Mouse (Mus musculus) kidney, postnatal 0 days (tissue): ENCODE measurements around the gene 4933430I17Rik. TPM values are rescaled to one million over a fixed set of nuclear protein-coding genes. Genes with fewer than 3 reads are reported as not detected.

ENCODE experiments used
- ATAC-seq: fragments of 200-750 bp; cut with Nextera tagmentation; replicated peaks from 2 replicates; pipeline ENCODE4 v1.8.0; 2017; ENCODE audit warnings: low read depth, moderate number of reproducible peaks, moderate TSS enrichment, moderate library complexity; ENCODE audit not compliant: low FRiP score
- DNase-seq: peaks from one replicate; pipeline ENCODE4 v3.0.0-alpha.2; 2016; ENCODE audit warnings: low spot score
- H3K27ac ChIP-seq: fragments of 300-500 bp; sonication (generic); 2 replicates; pipeline ENCODE4 v1.5.1; 2014; ENCODE audit warnings: mild to moderate bottlenecking
- H3K27me3 ChIP-seq: fragments of 300-500 bp; sonication (generic); 2 replicates; pipeline ENCODE4 v1.6.1; 2014; ENCODE audit warnings: low read length, mixed read lengths; ENCODE audit not compliant: insufficient read depth
- H3K36me3 ChIP-seq: fragments of 300-500 bp; sonication (generic); 2 replicates; pipeline ENCODE4 v1.6.1; 2014; ENCODE audit warnings: low read length, mixed read lengths; ENCODE audit not compliant: insufficient read depth
- H3K4me1 ChIP-seq: fragments of 300-500 bp; sonication (generic); replicated peaks from 2 replicates; pipeline ENCODE4 v1.6.1; 2014; ENCODE audit warnings: antibody characterized with exemption, low read length, mixed read lengths; ENCODE audit not compliant: insufficient read depth
- H3K4me2 ChIP-seq: fragments of 300-500 bp; sonication (generic); 2 replicates; pipeline ENCODE4 v1.6.1; 2014; ENCODE audit warnings: mild to moderate bottlenecking, low read length, moderate library complexity, mixed read lengths
- H3K4me3 ChIP-seq: fragments of 300-500 bp; sonication (generic); replicated peaks from 2 replicates; pipeline ENCODE4 v1.5.1; 2014; ENCODE audit warnings: low read depth, low read length
- H3K9ac ChIP-seq: fragments of 300-500 bp; sonication (generic); 2 replicates; pipeline ENCODE4 v1.6.1; 2014; ENCODE audit warnings: low read depth, low read length
- H3K9me3 ChIP-seq: fragments of 300-500 bp; sonication (generic); replicated peaks from 2 replicates; pipeline ENCODE4 v1.6.1; 2016; ENCODE audit warnings: low read length, inconsistent platforms, mixed read lengths
- CTCF ChIP-seq: IDR thresholded peaks from 2 replicates; pipeline ENCODE4 v1.5.1; 2016; ENCODE audit warnings: antibody characterized with exemption, low read depth, mild to moderate bottlenecking, moderate library complexity
- WGBS: fragments of 180-500 bp; shearing (Covaris S2); extraction: QIAGEN DNeasy Blood & Tissue Kit; methylation state at CpG from one replicate; pipeline ENCODE4 v1.1.7; 2014; 5-methylcytosine and 5-hydroxymethylcytosine counted together
- polyA plus RNA-seq: library from polyadenylated mRNA; unstranded; fragments of >200 nt; fragmentation: Nextera tagmentation; extraction: Ambion mirVana; gene quantifications from 2 replicates; pipeline ENCODE4 v1.2.1, GENCODE M21; 2015

The 4933430I17Rik gene
- polyA plus RNA-seq, 1 experiment from 2014 or later: 0.45 TPM

- peak; percentile 97 for DNase-seq
- WGBS: 1% methylated on average over 38 of the region's 38 CpGs
- ATAC-seq: peak; percentile 94
Observed at GRCm38 (mm10) chr4:62501964-62502732, 23.0 kb upstream of the 4933430I17Rik start.

GRCm38 (mm10) chr4:62502969-62503368, 22.2 kb upstream of the 4933430I17Rik start:
- H3K27me3 ChIP-seq: no peaks in the 10 kb centered on the region
- peaks cover 11% of the 10 kb centered on the region; the same call in 1 of the 2 replicates for H3K36me3 ChIP-seq
- no peak overlapping the region for H3K4me2 ChIP-seq
- peak overlapping the region; percentile 83; the same call in 1 of the 2 replicates for H3K27ac ChIP-seq
- no peak overlapping the region for H3K9ac ChIP-seq
- TF ChIP-seq CTCF: no peak
- H3K9me3 ChIP-seq: no peaks in the 10 kb centered on the region
- H3K4me1 ChIP-seq: peaks cover 8% of the 10 kb centered on the region; the same call in 1 of the 2 replicates
- 62% methylated on average over 7 of the region's 7 CpGs for WGBS
- no peak overlapping the region for H3K4me3 ChIP-seq
- no peak for DNase-seq
- no peak for ATAC-seq

More at GRCm38 (mm10) chr4:62501964-62502732, 23.0 kb upstream of the 4933430I17Rik start:
- no peaks in the 10 kb centered on the region for H3K9me3 ChIP-seq
- peak overlapping the region; percentile 88 for H3K9ac ChIP-seq
- H3K27ac ChIP-seq: peak overlapping the region; percentile 83
- H3K4me3 ChIP-seq: peak overlapping the region; percentile 86
- H3K4me2 ChIP-seq: peak overlapping the region; percentile 86
- no peak for TF ChIP-seq CTCF
- peaks cover 11% of the 10 kb centered on the region; the same call in 1 of the 2 replicates for H3K36me3 ChIP-seq
- H3K4me1 ChIP-seq: peaks cover 8% of the 10 kb centered on the region; the same call in 1 of the 2 replicates
- H3K27me3 ChIP-seq: no peaks in the 10 kb centered on the region

- ATAC-seq: no peak
- no peaks in the 10 kb centered on the region for H3K9me3 ChIP-seq
- WGBS: 74% methylated on average over 3 of the region's 3 CpGs
Observed at GRCm38 (mm10) chr4:62503374-62503970, 21.7 kb upstream of the 4933430I17Rik start, which contains the start of gene Hdhd3. Hdhd3 (minus strand) TSS chr4:62503467.

GRCm38 (mm10) chr4:62505991-62506390, 19.2 kb upstream of the 4933430I17Rik start:
- Histone ChIP-seq H3K36me3 (peaks cover 19% of the 10 kb centered on the region), H3K4me1 (peaks cover 8% of the 10 kb centered on the region; the same call in 1 of the 2 replicates), H3K27ac (no peak overlapping the region), H3K27me3 (no peaks in the 10 kb centered on the region), H3K4me3 (no peak overlapping the region), H3K4me2 (no peak overlapping the region), H3K9me3 (no peaks in the 10 kb centered on the region), H3K9ac (no peak overlapping the region)
- DNase-seq (no peak), ATAC-seq (no peak)
- TF ChIP-seq CTCF: no peak
- WGBS: 79% methylated on average over 3 of the region's 3 CpGs

More at GRCm38 (mm10) chr4:62503374-62503970, 21.7 kb upstream of the 4933430I17Rik start, which contains the start of gene Hdhd3:
- H3K27me3 ChIP-seq: no peaks in the 10 kb centered on the region
- H3K4me2 ChIP-seq: peak within 1 kb of the TSS; percentile 86
- no peak for TF ChIP-seq CTCF
- DNase-seq: no peak
- peak within 1 kb of the TSS; percentile 88 for H3K9ac ChIP-seq
- peaks cover 11% of the 10 kb centered on the region; the same call in 1 of the 2 replicates for H3K36me3 ChIP-seq
- H3K27ac ChIP-seq: peak within 1 kb of the TSS; percentile 83
- peaks cover 8% of the 10 kb centered on the region; the same call in 1 of the 2 replicates for H3K4me1 ChIP-seq
- peak within 1 kb of the TSS; percentile 86 for H3K4me3 ChIP-seq

GRCm38 (mm10) chr4:62506798-62507197, 18.4 kb upstream of the 4933430I17Rik start:
- WGBS: 59% methylated on average over 2 of the region's 2 CpGs
- ATAC-seq: no peak
- DNase-seq: peak; percentile 53
- H3K27me3 ChIP-seq: no peaks in the 10 kb centered on the region
- peak; percentile 71 for TF ChIP-seq CTCF
- no peaks in the 10 kb centered on the region for H3K9me3 ChIP-seq
- no peak overlapping the region for H3K27ac ChIP-seq
- 0 out of 2 replicates have a peak, but pooled peaks cover 3% of the 10 kb centered on the region for H3K4me1 ChIP-seq
- no peak overlapping the region for H3K4me2 ChIP-seq
- no peak overlapping the region for H3K4me3 ChIP-seq
- peaks cover 27% of the 10 kb centered on the region for H3K36me3 ChIP-seq
- no peak overlapping the region for H3K9ac ChIP-seq

- Histone ChIP-seq H3K36me3 (peaks cover 40% of the 10 kb centered on the region), H3K4me2 (no peak overlapping the region), H3K4me1 (no peaks in the 10 kb centered on the region), H3K27me3 (no peaks in the 10 kb centered on the region), H3K9me3 (no peaks in the 10 kb centered on the region), H3K27ac (peak overlapping the region; percentile 13; the same call in 1 of the 2 replicates), H3K9ac (no peak overlapping the region), H3K4me3 (no peak overlapping the region)
- DNase-seq (no peak), ATAC-seq (peak; percentile 38; the same call in 1 of the 2 replicates)
- no peak for TF ChIP-seq CTCF
- 67% methylated on average over 5 of the region's 5 CpGs for WGBS
Observed at GRCm38 (mm10) chr4:62508839-62509238, 16.3 kb upstream of the 4933430I17Rik start.
